Mouse (Mus musculus) megakaryocyte, adult 5-6 weeks (primary cell): ENCODE results near the gene Chrm4. TPM values are rescaled to one million over a fixed set of nuclear protein-coding genes. Genes with fewer than 3 reads are reported as not detected.
A peak's percentile ranks its signal among the peaks of the same experiment; 100 is the strongest.

Source experiments
- ATAC-seq: 2 replicates; pipeline ENCODE4 v1.8.0; 2016; ENCODE audit warnings: mild to moderate bottlenecking, inconsistent platforms; ENCODE audit not compliant: poor library complexity, severe bottlenecking
- total RNA-seq, 2 experiments: library from RNA; stranded (forward) in 1 of 2; stranded (reverse) in 1 of 2; fragments of 153-499, 151-499 nt in 1 of 2; fragments of 221-1000, 200-1000 nt in 1 of 2; gene quantifications; 2 replicates each; pipeline versions ENCODE4 v1.2.3 to v1.2.4; 2015 to 2017

Gene Chrm4
- total RNA-seq, 2 experiments from 2014 or later: not detected

DNA sequence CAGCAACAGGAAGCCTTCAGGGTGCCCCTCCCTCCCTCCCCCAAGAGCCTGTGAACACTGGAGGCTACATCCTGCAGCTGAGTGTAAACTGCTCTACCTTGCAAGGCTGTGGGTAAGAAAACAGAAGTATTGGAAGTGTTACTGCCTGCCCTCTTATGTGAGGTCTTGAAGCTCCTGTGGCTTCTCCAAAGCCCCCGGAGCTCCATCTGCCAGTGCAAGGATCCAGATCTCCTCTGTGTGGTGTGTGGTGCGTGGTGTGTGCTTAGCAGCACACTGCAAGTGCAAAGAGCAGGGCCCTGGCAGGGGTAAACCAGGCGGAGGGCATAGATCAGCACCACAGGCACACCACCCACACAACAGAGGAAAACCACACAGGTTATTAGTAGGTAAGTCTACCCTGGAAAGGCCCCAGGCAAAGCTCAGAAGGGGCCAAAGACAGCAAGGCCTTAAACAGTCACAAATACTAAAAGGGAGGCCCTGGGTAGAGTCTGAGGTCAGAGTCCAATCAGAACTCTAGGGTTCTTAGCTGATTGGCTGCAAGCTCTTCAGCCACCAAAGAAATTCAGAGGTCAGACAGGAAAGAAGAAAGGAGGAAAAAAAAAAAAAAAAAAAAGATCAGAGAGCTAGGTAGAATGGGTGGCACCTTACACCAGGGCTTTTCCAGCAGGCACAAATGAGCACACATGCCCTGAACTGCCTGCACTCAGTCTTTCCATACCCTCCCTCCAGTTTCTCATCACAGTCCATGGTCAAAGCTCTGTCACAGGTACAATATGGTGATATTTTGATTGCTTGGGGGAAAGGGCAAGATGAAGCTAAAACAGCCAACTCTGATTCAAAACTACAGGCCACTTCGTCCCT lies 35.1 kb downstream of the Chrm4 start:
- no peak for ATAC-seq

DNA sequence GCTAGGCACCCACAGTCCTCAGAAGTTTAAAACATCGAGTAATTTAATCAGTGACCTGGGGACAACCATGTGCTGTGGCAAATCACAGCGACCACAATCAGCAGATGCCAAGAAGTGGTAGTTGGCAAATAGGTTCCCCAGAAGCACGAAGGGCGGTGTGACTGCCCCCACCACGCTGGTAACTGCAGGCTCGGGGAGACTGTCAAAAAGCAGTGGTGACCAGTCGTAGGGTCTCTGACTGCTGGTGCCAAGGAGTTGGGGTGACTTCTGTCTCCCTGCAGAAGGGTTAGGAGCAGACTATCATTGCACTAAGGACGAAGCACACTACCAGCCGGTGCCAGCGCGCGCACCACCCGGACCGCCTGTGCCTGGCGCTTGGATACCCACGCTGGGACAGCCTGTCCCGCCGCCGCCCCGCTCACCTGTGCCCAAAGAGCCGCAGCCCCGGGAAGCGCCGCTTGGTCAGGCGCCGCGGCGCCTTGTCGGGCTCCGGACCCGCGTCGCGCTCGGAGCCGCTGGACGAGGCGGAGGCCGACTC lies 35.9 kb downstream of the Chrm4 start:
- no peak for ATAC-seq

GRCm38 (mm10) chr2:91963443-91963932 lies 36.4 kb downstream of the Chrm4 start:
- ATAC-seq: peak; percentile 69

DNA sequence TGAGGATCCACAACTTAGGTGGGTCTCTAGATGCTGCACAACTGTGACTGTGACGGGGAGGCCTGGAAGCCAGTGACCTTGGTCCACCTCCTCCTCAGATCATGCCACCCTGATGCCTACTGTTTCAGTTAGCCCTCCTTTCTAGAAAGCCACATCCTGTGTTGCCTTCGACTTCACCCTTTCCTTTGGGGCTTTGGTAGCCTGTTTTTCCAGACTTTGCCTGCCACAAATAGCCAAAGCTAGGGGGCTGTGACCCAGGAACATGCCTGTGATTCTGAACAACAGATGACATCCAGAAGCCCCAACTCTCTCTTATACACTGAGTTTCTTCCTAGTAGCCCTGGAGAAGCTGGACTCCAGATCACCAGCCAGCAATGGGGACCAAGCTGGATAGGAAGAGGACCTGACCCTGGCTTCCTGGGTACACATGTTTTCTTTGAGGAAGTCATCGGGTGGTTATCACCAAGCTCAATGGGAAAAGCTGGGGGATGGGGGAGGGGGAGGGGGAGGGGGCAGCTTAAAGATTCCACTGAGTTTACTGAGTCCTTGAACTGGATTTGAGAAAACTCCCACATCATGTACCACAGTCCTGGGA lies 37.7 kb downstream of the Chrm4 start:
- no peak for ATAC-seq

GRCm38 (mm10) chr2:91965417-91965816 lies 38.4 kb downstream of the Chrm4 start:
- peak; percentile 71 for ATAC-seq

DNA sequence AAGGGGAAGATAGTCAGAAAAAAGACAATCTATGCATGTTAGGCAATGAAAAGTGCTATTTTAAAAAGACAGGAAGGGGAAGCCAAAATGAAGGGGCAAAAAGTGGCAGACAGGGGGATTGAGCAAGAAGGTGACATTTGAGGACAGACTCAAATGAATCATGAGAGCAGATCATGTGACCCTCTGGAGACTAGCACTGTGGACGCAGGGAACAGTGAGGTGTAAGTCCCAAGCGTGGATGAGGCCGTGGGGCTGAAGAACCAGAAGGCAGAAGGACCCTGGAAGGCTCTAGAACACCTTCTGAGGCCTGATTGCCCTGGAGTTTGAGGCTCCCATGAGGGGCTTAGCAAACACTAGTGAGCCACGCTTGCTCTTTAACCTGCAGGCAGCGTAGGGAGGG lies 39.3 kb downstream of the Chrm4 start:
- peak; percentile 31 for ATAC-seq

GRCm38 (mm10) chr2:91967962-91968361 lies 40.9 kb downstream of the Chrm4 start:
- no peak for ATAC-seq

- no peak for ATAC-seq
These were observed 44.4 kb downstream of the Chrm4 start for GRCm38 (mm10) chr2:91971231-91972097.

DNA sequence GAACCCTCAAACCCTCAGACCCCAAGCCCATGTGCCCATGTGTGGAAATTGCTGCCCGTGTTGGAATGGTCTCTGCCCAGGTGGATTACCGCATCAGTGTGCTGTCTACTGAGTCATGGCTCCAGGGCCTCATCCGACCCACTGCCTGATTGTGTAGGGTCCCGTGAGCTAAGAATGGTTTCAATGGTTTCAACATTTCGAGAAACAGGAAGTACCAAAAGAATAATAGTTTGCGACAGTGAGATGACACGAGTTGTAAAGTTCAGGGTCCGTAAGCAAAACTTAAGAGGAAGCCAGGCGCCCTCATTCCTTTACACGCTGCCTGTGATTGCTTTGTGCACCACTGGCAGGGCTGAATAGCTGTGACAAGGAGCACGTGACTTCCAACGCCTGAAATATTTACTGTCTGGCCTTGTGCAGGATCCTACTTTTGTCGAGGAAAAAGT lies 45.1 kb downstream of the Chrm4 start:
- ATAC-seq: peak; percentile 85

GRCm38 (mm10) chr2:91973416-91974135 lies 46.5 kb downstream of the Chrm4 start:
- ATAC-seq: no peak

- ATAC-seq: no peak
These were observed 48.8 kb downstream of the Chrm4 start, which contains the start of gene Dgkz for GRCm38 (mm10) chr2:91975581-91976541. TSS of gene Dgkz (minus strand) at chr2:91975864.

DNA sequence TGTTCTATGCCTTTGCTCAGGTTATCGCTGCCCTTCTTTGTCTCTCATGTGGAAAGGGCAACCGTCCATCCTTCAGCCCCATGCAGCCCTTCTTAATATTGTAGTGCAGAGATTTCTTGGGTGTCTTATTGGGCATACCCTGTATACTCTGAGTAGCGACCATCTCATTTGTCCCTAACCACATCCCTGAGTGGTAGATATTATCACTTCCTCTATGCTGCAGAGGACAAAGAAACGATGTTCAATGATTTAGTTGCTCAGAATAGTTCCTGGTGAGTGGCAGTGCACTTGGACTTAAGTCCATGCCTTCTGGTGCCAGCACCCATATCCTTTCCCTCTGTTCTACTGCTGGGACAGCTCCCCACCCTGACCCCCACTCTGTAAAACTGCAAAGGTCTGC lies 50.9 kb downstream of the Chrm4 start:
- peak; percentile 51 for ATAC-seq

Other genes with a start within 250 kb of the Chrm4 start
- gene Atg13, start 216.7 kb upstream of the Chrm4 start, total RNA-seq (2015): 22.9 and 25.0 TPM in 2 replicates
- gene Atg13, start 216.7 kb upstream of the Chrm4 start, total RNA-seq (2017): 7.6 and 7.8 TPM in 2 replicates
- gene Harbi1, start 216.4 kb upstream of the Chrm4 start, total RNA-seq (2015): 2.6 and 5.8 TPM in 2 replicates
- 7.7 and 9.3 TPM in 2 replicates for gene Harbi1, start 216.4 kb upstream of the Chrm4 start, total RNA-seq (2017)
- gene Ambra1, start 197.1 kb upstream of the Chrm4 start, total RNA-seq (2015): 22.4 and 24.9 TPM in 2 replicates
- gene Ambra1, start 197.1 kb upstream of the Chrm4 start, total RNA-seq (2017): 15.1 and 37.9 TPM in 2 replicates
- 1.3 and 2.2 TPM in 2 replicates for gene Mdk, start 5.0 kb downstream of the Chrm4 start, total RNA-seq (2015)
- not detected in 2 replicates for gene Mdk, start 5.0 kb downstream of the Chrm4 start, total RNA-seq (2017)
- gene Gm9821, start 18.5 kb downstream of the Chrm4 start, total RNA-seq (2015): not detected in 2 replicates
- 0.69 TPM in 1 of 2 replicates, not detected in the other for gene Gm9821, start 18.5 kb downstream of the Chrm4 start, total RNA-seq (2017)
- 94.1 and 114 TPM in 2 replicates for gene Dgkz, start 48.6 kb downstream of the Chrm4 start, total RNA-seq (2015)
- 66.4 and 80.4 TPM in 2 replicates for gene Dgkz, start 48.6 kb downstream of the Chrm4 start, total RNA-seq (2017)
- 2.7 and 4.8 TPM in 2 replicates for gene Creb3l1, start 97.3 kb downstream of the Chrm4 start, total RNA-seq (2015)
- 0.51 and 1.2 TPM in 2 replicates for gene Creb3l1, start 97.3 kb downstream of the Chrm4 start, total RNA-seq (2017)
- gene Phf21a, start 165.9 kb downstream of the Chrm4 start, total RNA-seq (2015): 66.8 and 81.2 TPM in 2 replicates
- gene Phf21a, start 165.9 kb downstream of the Chrm4 start, total RNA-seq (2017): 48.8 and 74.2 TPM in 2 replicates